Mouse (Mus musculus) liver, embryonic 14.5 days (tissue): ENCODE data around the gene Tex48.

Source experiments
- CTCF ChIP-seq: IDR thresholded peaks from 2 replicates; pipeline ENCODE4 v1.5.1; 2016; ENCODE audit warnings: antibody characterized with exemption, low read depth, control low read depth
- EP300 ChIP-seq: IDR thresholded peaks from 2 replicates; pipeline ENCODE4 v1.6.1; 2016; ENCODE audit warnings: antibody characterized with exemption, low read depth

- TF ChIP-seq CTCF (no peak), EP300 (no peak)
These were observed 42.1 kb downstream of the Tex48 start for GRCm38 (mm10) chr4:63580078-63580477.
